Mouse (Mus musculus) C3H10T1/2 (cell line): ENCODE results near the gene Ang4. TPM values are rescaled to one million over a fixed set of nuclear protein-coding genes. Genes with fewer than 3 reads are reported as not detected.

ENCODE experiments used
- polyA plus RNA-seq, 2 experiments: library from polyadenylated mRNA; unstranded; fragments of >200 nt; fragmentation: generic; extraction: Trizol; gene quantifications; one replicate each; pipeline ENCODE4 v1.2.1; 2012; ENCODE audit warnings: missing spikeins in 2 of 2

Ang4 gene
- not detected for polyA plus RNA-seq

GRCm38 (mm10) chr14:51773490-51773889, at the start of gene Ang4:
TSS of gene Ang4 (minus strand) at chr14:51773590.

DNA sequence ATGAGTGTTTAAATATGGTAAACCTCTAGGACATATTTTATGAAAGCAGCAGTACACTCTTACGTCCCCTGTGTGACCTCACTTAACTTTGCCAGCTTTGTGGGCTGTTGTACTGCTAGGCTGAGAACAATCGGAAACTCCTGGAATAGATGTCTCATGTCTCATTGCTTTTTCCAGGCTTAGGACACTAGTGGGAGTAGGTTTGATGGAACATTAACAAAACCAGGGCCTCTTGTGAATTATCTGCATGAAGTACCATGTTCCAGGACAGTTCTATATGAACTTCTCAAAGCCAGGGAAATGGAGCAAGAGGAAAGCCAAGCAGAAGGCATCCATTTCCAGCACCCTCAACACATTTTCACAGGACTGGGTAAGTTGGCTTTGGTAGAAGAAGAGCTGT, 26.4 kb upstream of the Ang4 start, which contains the start of gene AY358078:
Gene AY358078, plus strand, starts transcription at position 301 of the 400 bp plus-strand sequence.

DNA sequence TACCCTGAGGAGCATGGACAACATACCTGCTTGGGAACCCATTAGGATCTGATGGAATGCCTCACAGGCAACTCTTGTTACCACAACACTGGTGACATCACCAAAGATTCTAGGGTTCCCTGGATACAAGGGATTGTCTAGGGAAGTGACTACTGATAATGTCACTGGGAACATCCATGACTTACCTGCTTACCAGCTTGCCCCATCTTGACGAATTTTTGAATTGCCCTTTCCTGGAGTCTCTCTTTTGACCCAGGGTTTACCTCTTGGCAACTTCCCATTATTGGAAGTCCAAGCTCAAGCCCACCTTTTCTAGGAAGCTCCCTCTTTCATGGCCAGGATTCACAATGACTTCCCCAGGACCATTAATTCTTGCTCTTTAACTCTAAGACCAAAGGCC, 56.3 kb downstream of the Ang4 start, which contains the start of gene Gm5800:
Gene Gm5800, minus strand, starts transcription at position 101 of the 400 bp plus-strand sequence.

Other genes starting within 250 kb of the Ang4 start
- gene Gm5622, start 220.8 kb downstream of the Ang4 start, polyA plus RNA-seq, result not detected
- not detected for gene Gm17175, start 199.5 kb downstream of the Ang4 start, polyA plus RNA-seq
- not detected for gene Gm17174, start 181.5 kb downstream of the Ang4 start, polyA plus RNA-seq
- gene Gm17078, start 162.3 kb downstream of the Ang4 start, polyA plus RNA-seq, result not detected
- gene Gm4181, start 137.9 kb downstream of the Ang4 start, polyA plus RNA-seq, result not detected
- not detected for gene Gm17079, start 78.1 kb downstream of the Ang4 start, polyA plus RNA-seq
- not detected for gene Gm5800, start 56.4 kb downstream of the Ang4 start, polyA plus RNA-seq
- not detected for gene AY358078, start 26.5 kb upstream of the Ang4 start, polyA plus RNA-seq
- not detected for gene Ear6, start 80.1 kb upstream of the Ang4 start, polyA plus RNA-seq
- 10 to 100 TPM in 1 of 2 experiments, 1 to 10 TPM in 1; 8.6 to 20.3 TPM for gene Mettl17, start 111.3 kb upstream of the Ang4 start, polyA plus RNA-seq
- gene Slc39a2, start 119.3 kb upstream of the Ang4 start, polyA plus RNA-seq, result under 1 TPM; 0.01 to 0.24 TPM
- gene Ndrg2, start 140.6 kb upstream of the Ang4 start, polyA plus RNA-seq, result under 1 TPM; 0.02 to 0.06 TPM
- gene Tppp2, start 144.8 kb upstream of the Ang4 start, polyA plus RNA-seq, result not detected
- gene Rnase13, start 149.2 kb upstream of the Ang4 start, polyA plus RNA-seq, result under 1 TPM in 1 of 2 experiments, not detected in 1; 0.04 TPM
- gene Arhgef40, start 211.1 kb upstream of the Ang4 start, polyA plus RNA-seq, result 10 to 100 TPM; 42.3 to 91.9 TPM
- under 1 TPM; 0.16 to 0.35 TPM for gene Tmem253, start 242.1 kb upstream of the Ang4 start, polyA plus RNA-seq
- gene Zfp219, start 247.1 kb upstream of the Ang4 start, polyA plus RNA-seq, result 10 to 100 TPM; 13.0 to 22.2 TPM